Mouse (Mus musculus): ENCODE measurements around the gene Tcf7l1.

GRCm38 (mm10) chr6:72747156-72747555 lies 41.9 kb downstream of the Tcf7l1 start:
- no peak for TF ChIP-seq GATA1 (IDR thresholded peaks at IDR 0.05; ENCODE audit: borderline replicate concordance, low read length)
- no peak for TF ChIP-seq FLI1 (IDR thresholded peaks at IDR 0.05; ENCODE audit: low read length)
